Mouse (Mus musculus) lung, embryonic 14.5 days (tissue): Measurements from ENCODE around the gene Gbgt1. TPM values are rescaled to one million over a fixed set of nuclear protein-coding genes. Genes with fewer than 3 reads are reported as not detected.

Source experiments
- ATAC-seq: fragments of 200-750 bp; cut with Nextera tagmentation; 2 replicates; pipeline ENCODE4 v1.8.0; 2017; ENCODE audit warnings: mild to moderate bottlenecking, moderate TSS enrichment, moderate library complexity; ENCODE audit not compliant: insufficient read depth
- DNase-seq: peaks from one replicate; pipeline ENCODE4 v3.0.0-alpha.2; 2015
- H3K27ac ChIP-seq: fragments of 300-500 bp; sonication (generic); 2 replicates; pipeline ENCODE4 v1.5.1; 2014; ENCODE audit warnings: low read depth, mild to moderate bottlenecking, moderate library complexity
- H3K27me3 ChIP-seq: fragments of 300-500 bp; sonication (generic); 2 replicates; pipeline ENCODE4 v1.6.1; 2014; ENCODE audit warnings: low read length, control low read depth; ENCODE audit not compliant: insufficient read depth
- H3K36me3 ChIP-seq: fragments of 300-500 bp; sonication (generic); 2 replicates; pipeline ENCODE4 v1.6.1; 2014; ENCODE audit warnings: control low read depth; ENCODE audit not compliant: insufficient read depth
- H3K4me1 ChIP-seq: fragments of 300-500 bp; sonication (generic); 2 replicates; pipeline ENCODE4 v1.6.1; 2014; ENCODE audit warnings: antibody characterized with exemption, control low read depth; ENCODE audit not compliant: insufficient read depth
- H3K4me2 ChIP-seq: fragments of 300-500 bp; sonication (generic); 2 replicates; pipeline ENCODE4 v1.6.1; 2014; ENCODE audit warnings: mild to moderate bottlenecking
- H3K4me3 ChIP-seq: fragments of 300-500 bp; sonication (generic); 2 replicates; pipeline ENCODE4 v1.5.1; 2014; ENCODE audit warnings: low read depth, low read length
- H3K9ac ChIP-seq: fragments of 300-500 bp; sonication (generic); 2 replicates; pipeline ENCODE4 v1.6.1; 2014
- H3K9me3 ChIP-seq: fragments of 300-500 bp; sonication (generic); 2 replicates; pipeline ENCODE4 v1.6.1; 2016; ENCODE audit warnings: low read depth, low read length, control low read depth
- CTCF ChIP-seq: IDR thresholded peaks from 2 replicates; pipeline ENCODE4 v1.5.1; 2016; ENCODE audit warnings: antibody characterized with exemption, low read depth
- WGBS: fragments of 180-500 bp; shearing (Covaris S2); extraction: QIAGEN DNeasy Blood & Tissue Kit; methylation state at CpG from one replicate; pipeline ENCODE4 v1.1.7; 2014; 5-methylcytosine and 5-hydroxymethylcytosine counted together
- polyA plus RNA-seq: library from polyadenylated mRNA; unstranded; fragments of >200 nt; fragmentation: Nextera tagmentation; extraction: Ambion mirVana; gene quantifications from 2 replicates; pipeline ENCODE4 v1.2.1, GENCODE M21; 2014

Gene Gbgt1
- polyA plus RNA-seq, 1 experiment from 2014 or later: 0.41 TPM

- Histone ChIP-seq H3K27ac (no peak overlapping the region), H3K36me3 (peaks cover 68% of the 10 kb centered on the region), H3K9ac (no peak overlapping the region), H3K27me3 (no peaks in the 10 kb centered on the region), H3K9me3 (no peaks in the 10 kb centered on the region), H3K4me3 (no peak overlapping the region), H3K4me2 (no peak overlapping the region), H3K4me1 (no peaks in the 10 kb centered on the region)
- no peak for TF ChIP-seq CTCF
- DNase-seq: no peak
- ATAC-seq: no peak
- WGBS: 87% methylated on average over 5 of the region's 5 CpGs
Observed at GRCm38 (mm10) chr2:28552301-28552700, 55.6 kb downstream of the Gbgt1 start.

Other genes with a start within 250 kb of the Gbgt1 start
- gene Ppp1r26, start 50.1 kb upstream of the Gbgt1 start, polyA plus RNA-seq: 5.9 and 6.8 TPM in 2 replicates
- 1.3 TPM in 1 of 2 replicates, not detected in the other for gene 1700007K13Rik, start 30.6 kb upstream of the Gbgt1 start, polyA plus RNA-seq
- gene Mrps2, start 28.8 kb upstream of the Gbgt1 start, polyA plus RNA-seq: 58.5 and 59.9 TPM in 2 replicates
- gene Gm10134, start 9.2 kb downstream of the Gbgt1 start, polyA plus RNA-seq: 1.2 and 2.4 TPM in 2 replicates
- gene Ralgds, start 16.2 kb downstream of the Gbgt1 start, polyA plus RNA-seq: 34.3 and 34.7 TPM in 2 replicates
- gene Cel, start 66.5 kb downstream of the Gbgt1 start, polyA plus RNA-seq: not detected in 2 replicates
- gene Gtf3c5, start 86.9 kb downstream of the Gbgt1 start, polyA plus RNA-seq: 33.9 and 41.9 TPM in 2 replicates
- 0.51 and 0.69 TPM in 2 replicates for gene Gfi1b, start 125.1 kb downstream of the Gbgt1 start, polyA plus RNA-seq
- gene Tsc1, start 144.3 kb downstream of the Gbgt1 start, polyA plus RNA-seq: 19.9 and 22.2 TPM in 2 replicates
- gene Spaca9, start 202.8 kb downstream of the Gbgt1 start, polyA plus RNA-seq: 1.8 and 2.5 TPM in 2 replicates
- 0.61 and 0.93 TPM in 2 replicates for gene Ak8, start 203.3 kb downstream of the Gbgt1 start, polyA plus RNA-seq